Mouse (Mus musculus): ENCODE results near the gene Mgarp.

DNA sequence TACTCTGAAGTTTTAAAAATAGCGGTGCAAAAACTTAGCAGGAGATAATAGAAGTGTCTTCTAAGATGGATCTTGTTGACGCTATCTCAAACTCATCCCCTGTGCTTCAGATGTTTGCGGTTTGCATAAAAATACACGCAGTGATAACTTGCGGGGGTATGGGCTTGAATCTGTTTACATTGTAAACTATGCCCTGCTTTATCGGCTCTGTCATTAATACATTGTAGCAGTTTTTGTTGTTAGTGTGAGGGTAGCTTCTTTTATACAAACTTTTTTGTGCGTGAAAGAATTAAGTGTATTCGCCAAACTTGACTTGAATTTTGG is 20.6 kb upstream of the Mgarp start:
- TF ChIP-seq ZC3H11A (IDR thresholded peaks at IDR 0.05; ENCODE audit: low read depth, low read length) (no peak), POLR2AphosphoS2 (IDR thresholded peaks at IDR 0.05; ENCODE audit: low read length) (no peak), POLR2A (IDR thresholded peaks at IDR 0.05; ENCODE audit: control insufficient read depth in 1 of 2, insufficient read depth in 1 of 2, low read depth in 1 of 2, low read length in 2 of 2, poor library complexity in 1 of 2) (no peak), MAFK (IDR thresholded peaks at IDR 0.05; ENCODE audit: borderline replicate concordance, low read depth, low read length) (no peak), CTCF (IDR thresholded peaks at IDR 0.05 in 2 of 3, conservative IDR thresholded peaks at IDR 0.05 in 1 of 3; ENCODE audit: control insufficient read depth in 1 of 3, insufficient read depth in 1 of 3, low read depth in 2 of 3, low read length in 3 of 3, poor library complexity in 1 of 3, severe bottlenecking in 1 of 3) (no peak), GABPA (IDR thresholded peaks at IDR 0.05; ENCODE audit: low read depth, low read length) (no peak), TAL1 (IDR thresholded peaks at IDR 0.05; ENCODE audit: low read length) (no peak), JUND (IDR thresholded peaks at IDR 0.05; ENCODE audit: low read depth, low read length) (no peak), MYC (IDR thresholded peaks at IDR 0.05; ENCODE audit: low read depth, low read length) (no peak)

Data from MEL (cell line).